Mouse (Mus musculus): ENCODE measurements around the gene Ddx39. TPM values are rescaled to one million over a fixed set of nuclear protein-coding genes. Genes with fewer than 3 reads are reported as not detected.

Ddx39 gene
- polyA plus RNA-seq, 1 experiment, result not detected

DNA sequence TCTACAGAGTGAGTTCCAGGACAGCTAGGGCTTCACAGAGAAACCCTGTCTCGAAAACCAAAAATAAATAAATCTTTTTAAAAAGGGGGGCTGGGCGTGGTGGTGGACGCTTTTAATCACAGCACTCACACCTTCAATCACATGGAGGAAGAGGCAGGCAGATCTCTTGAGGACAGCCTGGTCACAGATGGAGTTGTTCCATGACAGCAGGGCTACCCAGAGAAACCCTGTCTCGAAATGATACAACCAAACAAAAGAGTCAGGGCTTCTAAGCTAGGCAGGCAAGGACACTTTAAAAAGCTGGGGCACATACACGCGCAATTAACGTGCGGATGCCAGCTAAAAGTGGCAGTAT lies 324 bp upstream of the Ddx39 start:
- Histone ChIP-seq H3K4me1 (ENCODE audit: control insufficient read depth, insufficient read depth, low read length) (no peaks in the 10 kb centered on the region), H3K27ac (ENCODE audit: insufficient read depth, low read depth, low read length) (no peak overlapping the region), H3K4me3 (ENCODE audit: insufficient read depth, low read depth, low read length) (peak overlapping the region; percentile 57)
- 16% methylated on average over 8 of the region's 8 CpGs for WGBS
- no peak for TF ChIP-seq CTCF (IDR thresholded peaks at IDR 0.05; ENCODE audit: insufficient read depth, low read depth, low read length)
- TF ChIP-seq POLR2A (IDR thresholded peaks at IDR 0.05; ENCODE audit: insufficient read depth, low read depth, low read length), result no peak

DNA sequence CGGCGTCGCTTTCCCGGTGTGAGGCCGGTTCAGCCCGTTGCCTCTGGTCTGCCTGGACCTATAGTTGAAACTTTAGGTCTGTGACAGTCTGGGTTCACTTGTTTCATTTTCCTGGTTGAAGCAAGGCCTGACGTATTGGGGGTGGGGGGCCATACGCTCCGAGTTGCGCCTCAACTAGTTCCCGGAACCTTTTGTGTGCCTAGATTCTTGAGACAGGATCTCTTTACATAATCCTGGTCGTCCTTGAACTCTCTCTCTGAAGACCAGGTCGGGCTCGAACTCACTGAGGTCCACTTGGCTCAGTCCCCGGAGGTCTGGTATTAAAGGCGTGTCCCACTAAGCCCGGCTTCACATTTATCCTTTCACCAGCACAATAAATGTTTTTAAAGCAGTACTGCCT lies 794 bp downstream of the Ddx39 start:
- under 1% methylated on average over 17 of the region's 17 CpGs for WGBS
- H3K27ac ChIP-seq (ENCODE audit: insufficient read depth, low read depth, low read length), result no peak overlapping the region
- H3K4me1 ChIP-seq (ENCODE audit: control insufficient read depth, insufficient read depth, low read length), result no peaks in the 10 kb centered on the region
- TF ChIP-seq POLR2A (IDR thresholded peaks at IDR 0.05; ENCODE audit: insufficient read depth, low read depth, low read length) (no peak), CTCF (IDR thresholded peaks at IDR 0.05; ENCODE audit: insufficient read depth, low read depth, low read length) (no peak)
- H3K4me3 ChIP-seq (ENCODE audit: insufficient read depth, low read depth, low read length), result peak overlapping the region; percentile 57

- WGBS, result 51% methylated on average over 2 of the region's 2 CpGs
- H3K4me3 ChIP-seq (ENCODE audit: insufficient read depth, low read depth, low read length), result no peak overlapping the region
Measured at GRCm38 (mm10) chr8:83716563-83716962, 1.6 kb downstream of the Ddx39 start.

GRCm38 (mm10) chr8:83719048-83719447 lies 4.1 kb downstream of the Ddx39 start:
- H3K4me1 ChIP-seq (ENCODE audit: control insufficient read depth, insufficient read depth, low read length), result no peaks in the 10 kb centered on the region
- H3K4me3 ChIP-seq (ENCODE audit: insufficient read depth, low read depth, low read length), result no peak overlapping the region
- WGBS, result 80% methylated on average over 2 of the region's 2 CpGs
- TF ChIP-seq CTCF (IDR thresholded peaks at IDR 0.05; ENCODE audit: insufficient read depth, low read depth, low read length) (no peak), POLR2A (IDR thresholded peaks at IDR 0.05; ENCODE audit: insufficient read depth, low read depth, low read length) (no peak)
- no peak overlapping the region for H3K27ac ChIP-seq (ENCODE audit: insufficient read depth, low read depth, low read length)

More at GRCm38 (mm10) chr8:83716563-83716962, 1.6 kb downstream of the Ddx39 start:
- no peak for TF ChIP-seq POLR2A (IDR thresholded peaks at IDR 0.05; ENCODE audit: insufficient read depth, low read depth, low read length)
- no peak for TF ChIP-seq CTCF (IDR thresholded peaks at IDR 0.05; ENCODE audit: insufficient read depth, low read depth, low read length)
- Histone ChIP-seq H3K4me1 (ENCODE audit: control insufficient read depth, insufficient read depth, low read length) (no peaks in the 10 kb centered on the region), H3K27ac (ENCODE audit: insufficient read depth, low read depth, low read length) (no peak overlapping the region)

DNA sequence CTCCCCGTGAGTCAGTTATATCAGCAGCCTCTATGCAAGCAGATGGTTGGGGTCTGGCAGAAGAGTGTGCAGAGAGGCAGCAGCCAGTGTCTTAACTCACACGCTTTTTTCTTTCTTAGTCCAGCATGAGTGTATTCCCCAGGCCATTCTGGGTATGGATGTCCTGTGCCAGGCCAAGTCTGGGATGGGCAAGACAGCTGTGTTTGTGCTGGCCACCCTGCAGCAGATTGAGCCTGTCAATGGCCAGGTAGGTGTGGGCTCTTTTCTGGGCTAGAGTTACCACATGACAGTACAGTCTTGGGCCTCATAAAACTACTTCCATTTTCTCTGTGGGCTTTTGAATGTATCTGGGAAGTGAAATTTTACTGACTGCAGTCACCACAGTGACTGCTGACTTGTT lies 4.7 kb downstream of the Ddx39 start:
- 84% methylated on average over 2 of the region's 2 CpGs for WGBS
- TF ChIP-seq POLR2A (IDR thresholded peaks at IDR 0.05; ENCODE audit: insufficient read depth, low read depth, low read length), result no peak
- TF ChIP-seq CTCF (IDR thresholded peaks at IDR 0.05; ENCODE audit: insufficient read depth, low read depth, low read length), result no peak

GRCm38 (mm10) chr8:83721405-83722025 lies 6.5 kb downstream of the Ddx39 start:
- no peak overlapping the region for H3K4me3 ChIP-seq (ENCODE audit: insufficient read depth, low read depth, low read length)
- WGBS, result 86% methylated on average over 25 of the region's 25 CpGs
- TF ChIP-seq CTCF (IDR thresholded peaks at IDR 0.05; ENCODE audit: insufficient read depth, low read depth, low read length) (no peak), POLR2A (IDR thresholded peaks at IDR 0.05; ENCODE audit: insufficient read depth, low read depth, low read length) (no peak)
- no peaks in the 10 kb centered on the region for H3K4me1 ChIP-seq (ENCODE audit: control insufficient read depth, insufficient read depth, low read length)
- no peak overlapping the region for H3K27ac ChIP-seq (ENCODE audit: insufficient read depth, low read depth, low read length)

More for the DNA sequence above, 4.7 kb downstream of the Ddx39 start:
- no peaks in the 10 kb centered on the region for H3K4me1 ChIP-seq (ENCODE audit: control insufficient read depth, insufficient read depth, low read length)
- no peak overlapping the region for H3K4me3 ChIP-seq (ENCODE audit: insufficient read depth, low read depth, low read length)
- H3K27ac ChIP-seq (ENCODE audit: insufficient read depth, low read depth, low read length), result no peak overlapping the region

DNA sequence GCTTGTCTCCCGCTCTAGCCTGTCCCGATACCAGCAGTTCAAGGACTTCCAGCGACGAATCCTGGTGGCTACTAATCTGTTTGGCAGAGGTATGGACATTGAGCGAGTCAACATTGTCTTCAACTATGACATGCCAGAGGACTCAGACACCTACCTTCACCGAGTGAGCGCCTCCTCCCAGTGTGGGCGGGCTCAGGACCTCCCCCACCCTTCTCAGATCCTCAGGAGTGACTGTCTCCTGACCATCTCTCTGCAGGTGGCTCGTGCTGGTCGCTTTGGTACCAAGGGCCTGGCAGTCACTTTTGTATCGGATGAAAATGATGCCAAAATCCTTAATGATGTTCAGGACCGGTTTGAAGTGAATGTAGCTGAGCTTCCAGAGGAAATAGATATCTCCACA lies 7.7 kb downstream of the Ddx39 start:
- WGBS, result 90% methylated on average over 12 of the region's 12 CpGs
- TF ChIP-seq CTCF (IDR thresholded peaks at IDR 0.05; ENCODE audit: insufficient read depth, low read depth, low read length) (no peak), POLR2A (IDR thresholded peaks at IDR 0.05; ENCODE audit: insufficient read depth, low read depth, low read length) (no peak)
- no peaks in the 10 kb centered on the region for H3K4me1 ChIP-seq (ENCODE audit: control insufficient read depth, insufficient read depth, low read length)
- H3K27ac ChIP-seq (ENCODE audit: insufficient read depth, low read depth, low read length), result no peak overlapping the region
- no peak overlapping the region for H3K4me3 ChIP-seq (ENCODE audit: insufficient read depth, low read depth, low read length)

DNA sequence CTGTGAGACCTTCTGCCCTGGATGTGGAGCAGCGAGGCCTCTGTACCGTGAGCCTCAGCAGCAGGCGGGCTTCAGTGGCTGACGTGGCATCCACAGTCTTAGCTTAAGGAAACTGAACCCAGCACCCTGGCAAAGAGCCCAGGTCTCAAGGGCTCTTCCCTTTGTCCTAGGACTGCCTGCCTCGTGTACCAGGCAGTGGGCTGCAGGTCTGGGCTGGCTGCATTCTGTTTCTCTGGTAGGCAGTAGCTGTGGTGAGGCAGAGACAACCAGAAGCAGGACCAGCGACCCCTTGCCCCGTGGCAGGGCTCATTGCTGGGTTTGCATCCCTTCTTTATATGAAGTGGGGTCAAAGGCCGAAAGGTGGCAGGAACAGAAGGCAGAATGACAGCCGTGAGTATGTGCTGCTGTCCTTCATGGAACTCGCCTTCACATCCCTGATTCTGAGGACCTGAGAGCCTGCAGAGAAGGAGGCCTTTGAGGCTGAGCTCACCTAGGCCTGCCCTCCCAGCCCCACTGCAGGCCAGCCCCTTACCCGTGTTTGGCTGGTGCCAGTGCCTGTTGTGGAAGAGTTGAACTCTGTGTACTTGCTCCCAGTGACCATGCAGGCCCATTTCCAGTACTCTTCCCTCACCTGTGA lies 8.6 kb downstream of the Ddx39 start:
- WGBS, result 83% methylated on average over 11 of the region's 11 CpGs
- Histone ChIP-seq H3K4me1 (ENCODE audit: control insufficient read depth, insufficient read depth, low read length) (no peaks in the 10 kb centered on the region), H3K27ac (ENCODE audit: insufficient read depth, low read depth, low read length) (no peak overlapping the region), H3K4me3 (ENCODE audit: insufficient read depth, low read depth, low read length) (no peak overlapping the region)
- TF ChIP-seq CTCF (IDR thresholded peaks at IDR 0.05; ENCODE audit: insufficient read depth, low read depth, low read length), result no peak

DNA sequence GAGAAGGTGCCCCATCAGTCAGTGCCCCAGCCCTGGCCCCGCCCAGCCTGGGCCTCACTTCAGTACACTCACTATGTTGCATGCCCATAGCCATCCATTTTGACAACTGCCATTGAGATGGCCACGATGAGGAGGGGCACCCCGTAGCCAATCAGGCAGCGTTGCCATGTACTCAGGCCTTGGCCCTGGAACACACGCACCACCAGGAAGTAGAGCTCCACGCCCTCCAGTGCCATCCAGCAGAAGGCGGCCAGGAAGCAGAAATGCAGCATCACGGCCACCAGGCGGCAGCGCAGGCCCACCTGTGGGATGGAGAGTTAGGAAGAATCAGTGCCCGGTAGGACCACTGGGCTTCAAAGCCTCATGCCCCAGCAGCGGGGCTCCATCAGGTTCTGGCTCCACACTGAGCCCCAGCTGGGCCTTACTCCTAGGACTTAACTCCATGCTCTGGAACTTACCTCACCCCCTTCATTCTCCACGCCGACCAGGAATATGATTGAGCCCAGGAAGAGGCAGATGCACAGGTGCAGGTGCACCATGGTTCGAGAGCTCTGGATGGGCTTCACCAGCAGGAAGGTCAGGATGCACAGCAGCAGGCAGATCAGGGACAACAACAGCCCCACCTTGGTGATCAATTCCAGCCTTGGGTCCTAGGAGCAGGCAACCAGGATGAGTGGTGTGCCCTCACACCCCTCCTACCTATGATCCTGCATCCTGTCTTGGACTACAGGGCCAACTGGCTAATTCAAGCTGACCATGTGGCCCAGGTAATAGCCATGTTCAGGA lies 9.9 kb downstream of the Ddx39 start:
- no peak overlapping the region for H3K4me3 ChIP-seq (ENCODE audit: insufficient read depth, low read depth, low read length)
- 33% methylated on average over 15 of the region's 15 CpGs for WGBS
- H3K4me1 ChIP-seq (ENCODE audit: control insufficient read depth, insufficient read depth, low read length), result no peaks in the 10 kb centered on the region
- no peak overlapping the region for H3K27ac ChIP-seq (ENCODE audit: insufficient read depth, low read depth, low read length)
- TF ChIP-seq CTCF (IDR thresholded peaks at IDR 0.05; ENCODE audit: insufficient read depth, low read depth, low read length), result peak; percentile 82
- no peak for TF ChIP-seq POLR2A (IDR thresholded peaks at IDR 0.05; ENCODE audit: insufficient read depth, low read depth, low read length)

Data from olfactory bulb, adult 2 months (tissue).